Mouse (Mus musculus): ENCODE data around the gene Arhgdib. TPM values are rescaled to one million over a fixed set of nuclear protein-coding genes. Genes with fewer than 3 reads are reported as not detected.

The Arhgdib gene
- polyA plus RNA-seq, 2 experiments: 84.5 to 122 TPM

GRCm38 (mm10) chr6:136898222-136898621 lies 43.5 kb downstream of the Arhgdib start:
- Histone ChIP-seq H3K36me3 (replicated peaks; ENCODE audit: control insufficient read depth, insufficient read depth, low read depth) (no peaks in the 10 kb centered on the region), H3K9me3 (ENCODE audit: control insufficient read depth, low read length) (no peaks in the 10 kb centered on the region), H3K4me3 (ENCODE audit: insufficient read depth in 1 of 2, low read depth in 2 of 2, low read length in 2 of 2) (no peak overlapping the region), H3K9ac (replicated peaks) (no peak overlapping the region), H3K27ac (no peak overlapping the region), H3K4me1 (replicated peaks; ENCODE audit: control insufficient read depth in 2 of 2, insufficient read depth in 2 of 2, low read length in 1 of 2) (peaks cover 0 to 6% of the 10 kb centered on the region in 2 experiments; a peak in 3 of 4 replicates), H3K4me2 (ENCODE audit: low read depth) (no peak overlapping the region), H3K27me3 (ENCODE audit: control insufficient read depth, insufficient read depth, low read length) (no peaks in the 10 kb centered on the region)
- ATAC-seq (ENCODE audit: insufficient read depth) (no peak), DNase-seq (ENCODE audit: low read depth in 3 of 3, low spot score in 3 of 3) (no peak)
- TF ChIP-seq CTCF (IDR thresholded peaks at IDR 0.05; ENCODE audit: low read depth) (no peak), EP300 (IDR thresholded peaks at IDR 0.05; ENCODE audit: low read depth) (no peak)
- WGBS (ENCODE audit: insufficient replicate concordance): 27% methylated on average over 4 of the region's 4 CpGs

- no peaks in the 10 kb centered on the region for H3K9me3 ChIP-seq (ENCODE audit: control insufficient read depth, low read length)
- H3K4me3 ChIP-seq (ENCODE audit: insufficient read depth in 1 of 2, low read depth in 2 of 2, low read length in 2 of 2): no peak overlapping the region
- no peak for DNase-seq (ENCODE audit: low read depth in 3 of 3, low spot score in 3 of 3)
- no peak overlapping the region for H3K4me2 ChIP-seq (ENCODE audit: low read depth)
- no peaks in the 10 kb centered on the region for H3K36me3 ChIP-seq (replicated peaks; ENCODE audit: control insufficient read depth, insufficient read depth, low read depth)
- TF ChIP-seq EP300 (IDR thresholded peaks at IDR 0.05; ENCODE audit: low read depth) (no peak), CTCF (IDR thresholded peaks at IDR 0.05; ENCODE audit: low read depth) (no peak)
- WGBS (ENCODE audit: insufficient replicate concordance): 57% methylated on average over 4 of the region's 4 CpGs
- peaks cover 0 to 6% of the 10 kb centered on the region in 2 experiments; a peak in 3 of 4 replicates for H3K4me1 ChIP-seq (replicated peaks; ENCODE audit: control insufficient read depth in 2 of 2, insufficient read depth in 2 of 2, low read length in 1 of 2)
- no peak overlapping the region for H3K9ac ChIP-seq (replicated peaks)
- no peak overlapping the region for H3K27ac ChIP-seq
- H3K27me3 ChIP-seq (ENCODE audit: control insufficient read depth, insufficient read depth, low read length): no peaks in the 10 kb centered on the region
- ATAC-seq (ENCODE audit: insufficient read depth): no peak
Measured at GRCm38 (mm10) chr6:136897789-136898188, 43.9 kb downstream of the Arhgdib start.

DNA sequence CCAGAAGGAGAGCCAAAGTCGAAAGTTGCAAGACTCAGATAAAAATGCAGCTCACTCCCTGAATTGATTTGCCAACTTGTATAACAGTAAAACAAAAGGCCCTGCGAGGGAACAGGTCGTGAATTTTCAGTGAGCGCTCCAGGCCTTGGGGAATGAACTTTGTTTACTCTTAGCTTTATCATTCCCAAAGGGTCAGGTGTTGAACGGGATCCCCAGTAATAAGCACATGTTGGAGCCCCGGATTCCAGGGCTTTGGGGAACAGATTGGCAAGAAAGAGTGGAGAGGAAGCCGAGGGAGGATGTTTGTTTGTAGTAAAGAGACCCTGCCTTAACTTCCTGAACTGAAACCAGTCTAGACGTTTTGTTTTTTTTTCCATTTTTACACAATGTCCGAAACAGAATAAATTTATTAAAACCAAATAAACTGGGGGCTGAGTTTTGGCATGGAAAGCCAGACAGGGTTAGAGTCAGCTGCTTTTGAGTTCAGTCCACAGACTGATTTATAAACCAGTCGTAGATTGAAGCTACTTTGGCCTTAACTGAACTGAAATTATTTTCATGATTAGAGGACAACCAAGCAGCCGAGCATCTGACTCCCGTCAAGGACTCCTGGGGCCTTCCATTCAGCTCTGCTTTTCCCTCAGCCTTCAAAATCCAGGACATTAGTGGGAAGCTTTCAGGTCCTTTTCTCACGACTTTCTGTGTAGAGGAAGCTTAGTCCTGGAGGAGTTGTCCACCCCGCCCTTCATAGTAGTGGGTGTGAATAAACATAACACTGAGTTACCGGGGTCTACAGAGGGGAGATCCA lies 47.0 kb downstream of the Arhgdib start:
- Histone ChIP-seq H3K4me1 (replicated peaks; ENCODE audit: control insufficient read depth in 2 of 2, insufficient read depth in 2 of 2, low read length in 1 of 2) (peaks cover 0 to 7% of the 10 kb centered on the region in 2 experiments; a peak in 2 of 4 replicates), H3K4me3 (ENCODE audit: insufficient read depth in 1 of 2, low read depth in 2 of 2, low read length in 2 of 2) (no peak overlapping the region), H3K9me3 (ENCODE audit: control insufficient read depth, low read length) (no peaks in the 10 kb centered on the region), H3K4me2 (ENCODE audit: low read depth) (no peak overlapping the region), H3K27me3 (ENCODE audit: control insufficient read depth, insufficient read depth, low read length) (no peaks in the 10 kb centered on the region), H3K27ac (no peak overlapping the region), H3K9ac (replicated peaks) (no peak overlapping the region), H3K36me3 (replicated peaks; ENCODE audit: control insufficient read depth, insufficient read depth, low read depth) (no peaks in the 10 kb centered on the region)
- 47% methylated on average over 15 of the region's 15 CpGs for WGBS (ENCODE audit: insufficient replicate concordance)
- DNase-seq (ENCODE audit: low read depth in 3 of 3, low spot score in 3 of 3) (no peak), ATAC-seq (ENCODE audit: insufficient read depth) (no peak)
- TF ChIP-seq CTCF (IDR thresholded peaks at IDR 0.05; ENCODE audit: low read depth) (no peak), EP300 (IDR thresholded peaks at IDR 0.05; ENCODE audit: low read depth) (no peak)

DNA sequence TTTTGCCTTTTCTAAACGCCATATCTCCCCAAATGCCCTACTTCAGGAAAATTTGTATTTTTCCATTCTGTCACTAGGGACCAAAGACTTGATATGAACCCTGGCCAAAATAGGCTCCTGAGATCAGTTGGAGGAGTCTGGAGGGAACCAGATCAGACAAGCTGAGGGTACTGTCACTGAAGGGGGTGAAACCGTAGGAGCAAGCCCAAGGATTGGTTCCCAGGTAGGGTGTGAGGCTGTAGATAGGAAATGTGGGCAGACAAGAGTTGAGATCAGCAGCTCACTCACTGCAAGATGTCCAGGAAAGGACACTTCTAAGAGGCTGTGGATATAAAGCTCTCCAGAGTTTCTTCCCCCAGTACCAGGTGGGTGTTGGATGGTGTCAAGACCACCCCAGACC lies 49.7 kb downstream of the Arhgdib start:
- H3K27ac ChIP-seq: no peak overlapping the region
- H3K9me3 ChIP-seq (ENCODE audit: control insufficient read depth, low read length): no peaks in the 10 kb centered on the region
- no peak for DNase-seq (ENCODE audit: low read depth in 3 of 3, low spot score in 3 of 3)
- ATAC-seq (ENCODE audit: insufficient read depth): peak; percentile 81
- 34% methylated on average over 2 of the region's 2 CpGs for WGBS (ENCODE audit: insufficient replicate concordance)
- H3K4me2 ChIP-seq (ENCODE audit: low read depth): no peak overlapping the region
- peaks cover 0 to 7% of the 10 kb centered on the region in 2 experiments; a peak in 2 of 4 replicates for H3K4me1 ChIP-seq (replicated peaks; ENCODE audit: control insufficient read depth in 2 of 2, insufficient read depth in 2 of 2, low read length in 1 of 2)
- no peak overlapping the region for H3K4me3 ChIP-seq (ENCODE audit: insufficient read depth in 1 of 2, low read depth in 2 of 2, low read length in 2 of 2)
- H3K36me3 ChIP-seq (replicated peaks; ENCODE audit: control insufficient read depth, insufficient read depth, low read depth): no peaks in the 10 kb centered on the region
- TF ChIP-seq EP300 (IDR thresholded peaks at IDR 0.05; ENCODE audit: low read depth): 0 out of 2 replicates have a peak, but pooled peaks have one; percentile 10
- TF ChIP-seq CTCF (IDR thresholded peaks at IDR 0.05; ENCODE audit: low read depth): no peak
- H3K27me3 ChIP-seq (ENCODE audit: control insufficient read depth, insufficient read depth, low read length): no peaks in the 10 kb centered on the region
- no peak overlapping the region for H3K9ac ChIP-seq (replicated peaks)

DNA sequence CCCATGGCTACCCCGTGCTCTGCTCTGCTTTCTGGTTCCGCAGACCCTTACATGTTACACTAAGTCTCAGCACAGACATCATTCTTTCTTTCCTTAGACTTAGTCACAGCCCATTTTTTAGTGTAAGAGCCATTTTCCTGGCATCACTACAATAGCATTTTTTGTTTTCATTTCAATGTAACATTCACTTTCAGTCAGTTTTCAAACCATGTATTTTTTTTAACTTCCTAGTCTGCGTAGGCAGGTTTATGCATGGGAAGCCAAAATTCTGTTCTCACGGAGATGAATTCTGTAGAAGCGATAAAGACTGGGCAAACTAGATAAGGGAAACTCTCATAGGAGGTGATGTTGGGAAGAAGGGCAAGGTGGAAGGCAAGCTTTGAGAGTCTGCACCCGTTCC lies 52.1 kb downstream of the Arhgdib start:
- no peaks in the 10 kb centered on the region for H3K27me3 ChIP-seq (ENCODE audit: control insufficient read depth, insufficient read depth, low read length)
- peaks cover 0 to 7% of the 10 kb centered on the region in 2 experiments; a peak in 2 of 4 replicates for H3K4me1 ChIP-seq (replicated peaks; ENCODE audit: control insufficient read depth in 2 of 2, insufficient read depth in 2 of 2, low read length in 1 of 2)
- no peaks in the 10 kb centered on the region for H3K36me3 ChIP-seq (replicated peaks; ENCODE audit: control insufficient read depth, insufficient read depth, low read depth)
- H3K4me2 ChIP-seq (ENCODE audit: low read depth): no peak overlapping the region
- no peak overlapping the region for H3K27ac ChIP-seq
- 71% methylated on average over 6 of the region's 6 CpGs for WGBS (ENCODE audit: insufficient replicate concordance)
- H3K4me3 ChIP-seq (ENCODE audit: insufficient read depth in 1 of 2, low read depth in 2 of 2, low read length in 2 of 2): no peak overlapping the region
- TF ChIP-seq CTCF (IDR thresholded peaks at IDR 0.05; ENCODE audit: low read depth) (no peak), EP300 (IDR thresholded peaks at IDR 0.05; ENCODE audit: low read depth) (no peak)
- ATAC-seq (ENCODE audit: insufficient read depth) (no peak), DNase-seq (ENCODE audit: low read depth in 3 of 3, low spot score in 3 of 3) (no peak)
- H3K9ac ChIP-seq (replicated peaks): no peak overlapping the region
- no peaks in the 10 kb centered on the region for H3K9me3 ChIP-seq (ENCODE audit: control insufficient read depth, low read length)
